Mouse (Mus musculus) urinary bladder, postnatal 36 days (tissue): ENCODE data around the gene Hsfy2.

Experiments
- DNase-seq, 2 experiments: peaks; one replicate each; pipeline ENCODE4 v3.0.0; 2022; ENCODE audit warnings: low spot score in 2 of 2, mixed read lengths in 1 of 2

Gene Hsfy2

GRCm38 (mm10) chr1:56637335-56637734 is at the start of gene Hsfy2:
Hsfy2 (minus strand) TSS chr1:56637435.
- DNase-seq, result no peak

GRCm38 (mm10) chr1:56685053-56685557 is 47.9 kb upstream of the Hsfy2 start:
- DNase-seq, result no peak

GRCm38 (mm10) chr1:56684512-56684911 is 47.3 kb upstream of the Hsfy2 start:
- no peak for DNase-seq

GRCm38 (mm10) chr1:56681258-56681657 is 44.0 kb upstream of the Hsfy2 start:
- no peak for DNase-seq

GRCm38 (mm10) chr1:56675253-56675652 is 38.0 kb upstream of the Hsfy2 start:
- no peak for DNase-seq

- no peak for DNase-seq
These were observed 37.4 kb upstream of the Hsfy2 start for GRCm38 (mm10) chr1:56674601-56675000.

- no peak for DNase-seq
These were observed 34.2 kb upstream of the Hsfy2 start for GRCm38 (mm10) chr1:56671241-56671945.

GRCm38 (mm10) chr1:56670509-56670908 is 33.3 kb upstream of the Hsfy2 start:
- no peak for DNase-seq

GRCm38 (mm10) chr1:56664606-56665005 is 27.4 kb upstream of the Hsfy2 start:
- DNase-seq, result no peak

GRCm38 (mm10) chr1:56626824-56627223 is 10.4 kb downstream of the Hsfy2 start:
- DNase-seq, result no peak

GRCm38 (mm10) chr1:56624304-56624703 is 12.9 kb downstream of the Hsfy2 start:
- no peak for DNase-seq

GRCm38 (mm10) chr1:56612384-56612783 is 24.9 kb downstream of the Hsfy2 start:
- no peak for DNase-seq
